8 mouse cellular contexts compared by ENCODE assay signal in genomic region chr10:18022741-18023347, GRCm38 (mm10). TPM values are rescaled to one million over a fixed set of nuclear protein-coding genes. Genes with fewer than 3 reads are reported as not detected.
DNase-seq lines count a peak whose midpoint lies in the region; ATAC-seq and TF ChIP-seq lines count a peak whose summit lies in the region.

TSS of gene Abracl (minus strand) at chr10:18023288.

- peak within 1 kb of the TSS; percentile 83 for H3K4me3 ChIP-seq in lung, embryonic 15.5 days
- peak within 1 kb of the TSS; percentile 66 for H3K4me3 ChIP-seq in olfactory bulb, adult 2 months (ENCODE audit: insufficient read depth, low read depth, low read length)
- H3K4me3 ChIP-seq in thymus, adult 2 months (ENCODE audit: control insufficient read depth, insufficient read depth, low read length): peak within 1 kb of the TSS; percentile 72

- peak within 1 kb of the TSS; percentile 76 for H3K9ac ChIP-seq in lung, embryonic 15.5 days

- H3K4me1 ChIP-seq in lung, embryonic 15.5 days: peaks cover 16% of the 10 kb centered on the region
- peaks cover 5% of the 10 kb centered on the region; the same call in 1 of the 2 replicates for H3K4me1 ChIP-seq in olfactory bulb, adult 2 months (ENCODE audit: control insufficient read depth, insufficient read depth, low read length)
- H3K4me1 ChIP-seq in thymus, adult 2 months (replicated peaks; ENCODE audit: control insufficient read depth, insufficient read depth, low read length): peaks cover 2% of the 10 kb centered on the region

- DNase-seq in Muller cell, postnatal 12 days (ENCODE audit: inconsistent ontology term): peak; percentile 80
- DNase-seq in cerebellum, adult 9-10 months: peak; percentile 48
- peak; percentile 41 to 48 for DNase-seq in layer of hippocampus, adult 8-10 months (ENCODE audit: low spot score in 2 of 2)
- peak; percentile 85 for DNase-seq in thymus, adult 2 months

- no peaks in the 10 kb centered on the region for H3K27me3 ChIP-seq in lung, embryonic 15.5 days
- H3K27me3 ChIP-seq in thymus, adult 2 months (ENCODE audit: control insufficient read depth, insufficient read depth, low read length): no peaks in the 10 kb centered on the region

- peak; percentile 86 for ATAC-seq in frontal cortex, adult (ENCODE audit: low TSS enrichment)
- ATAC-seq in hematopoietic stem cell, adult 5-6 weeks (replicated peaks in 1 of 2; ENCODE audit: insufficient read depth in 1 of 2, low FRiP score in 2 of 2, low TSS enrichment in 1 of 2, low read depth in 1 of 2, poor library complexity in 2 of 2, severe bottlenecking in 2 of 2): peak; percentile 96 to 97
- peak; percentile 93 for ATAC-seq in lung, embryonic 15.5 days (ENCODE audit: borderline replicate concordance, extremely low read depth, low FRiP score, low TSS enrichment)

- peak within 1 kb of the TSS; percentile 97 for H3K27ac ChIP-seq in lung, embryonic 15.5 days
- H3K27ac ChIP-seq in olfactory bulb, adult 2 months (ENCODE audit: insufficient read depth, low read depth, low read length): peak within 1 kb of the TSS; percentile 32
- peak within 1 kb of the TSS; percentile 82 for H3K27ac ChIP-seq in thymus, adult 2 months (ENCODE audit: control insufficient read depth, insufficient read depth, low read length)

- H3K9me3 ChIP-seq in lung, embryonic 15.5 days: no peaks in the 10 kb centered on the region

- peak; percentile 18; the same call in 1 of the 2 replicates for TF ChIP-seq POLR2A in olfactory bulb, adult 2 months (IDR thresholded peaks at IDR 0.05; ENCODE audit: insufficient read depth, low read depth, low read length)
- peak; percentile 86 for TF ChIP-seq POLR2A in thymus, adult 2 months (IDR thresholded peaks at IDR 0.05; ENCODE audit: control insufficient read depth, extremely low read depth, insufficient read depth, low read length, poor library complexity)

- no peak for TF ChIP-seq CTCF in olfactory bulb, adult 2 months (IDR thresholded peaks at IDR 0.05; ENCODE audit: insufficient read depth, low read depth, low read length)
- TF ChIP-seq CTCF in thymus, adult 2 months (IDR thresholded peaks at IDR 0.05; ENCODE audit: borderline replicate concordance, control insufficient read depth, extremely low read depth, insufficient read depth, low read length, poor library complexity): no peak

- WGBS in lung, embryonic 15.5 days: under 1% methylated on average over 37 of the region's 37 CpGs
- WGBS in olfactory bulb, adult 2 months: under 1% methylated on average over 37 of the region's 37 CpGs
- under 1% methylated on average over 37 of the region's 37 CpGs for WGBS in thymus, adult 2 months

- peaks cover 5% of the 10 kb centered on the region; the same call in 1 of the 2 replicates for H3K36me3 ChIP-seq in lung, embryonic 15.5 days
- peaks cover 8% of the 10 kb centered on the region for H3K36me3 ChIP-seq in thymus, adult 2 months (ENCODE audit: control insufficient read depth, insufficient read depth, low read length)

- H3K4me2 ChIP-seq in lung, embryonic 15.5 days: peak within 1 kb of the TSS; percentile 58

RNA-seq across cellular contexts. Expression of gene Abracl, which starts in this region (rescaled TPM):
- total RNA-seq in hematopoietic stem cell, adult 5-6 weeks (2017): 233 and 268 TPM in 2 replicates
- total RNA-seq in layer of hippocampus, adult 8-10 months (2022): 10 to 100 TPM; 21.8 to 36.0 (median 28.9) TPM
- 127 and 136 TPM in 2 replicates for polyA plus RNA-seq in lung, embryonic 15.5 days (2015; fragmentation: Nextera tagmentation; extraction: Ambion mirVana)
- polyA plus RNA-seq in olfactory bulb, adult 2 months (2012; ENCODE audit: insufficient read depth, insufficient read length, low replicate concordance, missing spikeins): not detected in 2 replicates
- polyA plus RNA-seq in thymus, adult 2 months (2012; rRNA removed): 13.8 and 16.0 TPM in 2 replicates

Comparison
In these comparisons a context has a peak if more than half of its experiments do, and no peak if none do; other contexts are left out.
1. Peak in every context shown above with its lines: DNase-seq, ATAC-seq, H3K4me3 ChIP-seq and H3K27ac ChIP-seq.
2. RNA of gene Abracl (polyA plus RNA-seq): 127 to 136 TPM in lung, embryonic 15.5 days and 13.8 to 16.0 TPM in thymus, adult 2 months; not detected in olfactory bulb, adult 2 months; every median in the first group is over 10 times any median in the second.
3. H3K27ac ChIP-seq: peak in every context shown above with its lines; median percentile 97 in lung, embryonic 15.5 days; 82 in thymus, adult 2 months; 32 in olfactory bulb, adult 2 months.